Mouse (Mus musculus): Measurements from ENCODE around the gene Gapdhs. TPM values are rescaled to one million over a fixed set of nuclear protein-coding genes. Genes with fewer than 3 reads are reported as not detected.

Gene Gapdhs
- total RNA-seq, 1 experiment, result not detected

- no peaks in the 10 kb centered on the region for H3K9me3 ChIP-seq (ENCODE audit: control insufficient read depth, insufficient read depth, low read depth, low read length)
- no peak overlapping the region for H3K4me3 ChIP-seq (ENCODE audit: insufficient read depth in 1 of 2, low read depth in 1 of 2, low read length in 2 of 2, poor library complexity in 1 of 2, severe bottlenecking in 1 of 2)
- no peak for DNase-seq (ENCODE audit: low read depth, low spot score)
- TF ChIP-seq ZNF384 (IDR thresholded peaks at IDR 0.05; ENCODE audit: low read depth, low read length) (no peak), MAFK (IDR thresholded peaks at IDR 0.05; ENCODE audit: insufficient read depth, low read depth, low read length) (no peak), ZC3H11A (IDR thresholded peaks at IDR 0.05; ENCODE audit: borderline replicate concordance, low read depth, low read length) (no peak), HCFC1 (IDR thresholded peaks at IDR 0.05; ENCODE audit: borderline replicate concordance, insufficient read depth, low read length) (no peak), CHD2 (IDR thresholded peaks at IDR 0.05; ENCODE audit: low read depth, low read length) (no peak)
- H3K4me1 ChIP-seq (ENCODE audit: control insufficient read depth in 2 of 2, insufficient read depth in 2 of 2, low read length in 2 of 2, poor library complexity in 1 of 2), result peaks cover 0 to 18% of the 10 kb centered on the region in 2 experiments; a peak in 2 of 4 replicates
- H3K9ac ChIP-seq (ENCODE audit: insufficient read depth, low read depth, low read length, poor library complexity, severe bottlenecking), result no peak overlapping the region
- no peak overlapping the region for H3K27ac ChIP-seq (ENCODE audit: insufficient read depth, low read depth, low read length, poor library complexity, severe bottlenecking)
- in situ Hi-C loops (cut with MboI; ENCODE audit: low sequenced_read_pairs in 2 of 2, unreplicated experiment in 2 of 2), result no loop called here
- no peaks in the 10 kb centered on the region for H3K36me3 ChIP-seq (ENCODE audit: control insufficient read depth, insufficient read depth, low read length, poor library complexity, severe bottlenecking)
Observed at GRCm38 (mm10) chr7:30785721-30786546, 42.5 kb upstream of the Gapdhs start.

- Histone ChIP-seq H3K9me3 (ENCODE audit: control insufficient read depth, insufficient read depth, low read depth, low read length) (no peaks in the 10 kb centered on the region), H3K4me3 (ENCODE audit: insufficient read depth in 1 of 2, low read depth in 1 of 2, low read length in 2 of 2, poor library complexity in 1 of 2, severe bottlenecking in 1 of 2) (no peak overlapping the region), H3K36me3 (ENCODE audit: control insufficient read depth, insufficient read depth, low read length, poor library complexity, severe bottlenecking) (no peaks in the 10 kb centered on the region), H3K27ac (ENCODE audit: insufficient read depth, low read depth, low read length, poor library complexity, severe bottlenecking) (no peak overlapping the region), H3K4me1 (ENCODE audit: control insufficient read depth in 2 of 2, insufficient read depth in 2 of 2, low read length in 2 of 2, poor library complexity in 1 of 2) (peaks cover 0 to 18% of the 10 kb centered on the region in 2 experiments; a peak in 2 of 4 replicates), H3K9ac (ENCODE audit: insufficient read depth, low read depth, low read length, poor library complexity, severe bottlenecking) (no peak overlapping the region)
- no peak for DNase-seq (ENCODE audit: low read depth, low spot score)
- no peak for TF ChIP-seq MAFK (IDR thresholded peaks at IDR 0.05; ENCODE audit: insufficient read depth, low read depth, low read length)
- TF ChIP-seq CHD2 (IDR thresholded peaks at IDR 0.05; ENCODE audit: low read depth, low read length), result no peak
- TF ChIP-seq HCFC1 (IDR thresholded peaks at IDR 0.05; ENCODE audit: borderline replicate concordance, insufficient read depth, low read length), result no peak
- no peak for TF ChIP-seq ZC3H11A (IDR thresholded peaks at IDR 0.05; ENCODE audit: borderline replicate concordance, low read depth, low read length)
- TF ChIP-seq ZNF384 (IDR thresholded peaks at IDR 0.05; ENCODE audit: low read depth, low read length), result no peak
- in situ Hi-C loops (cut with MboI; ENCODE audit: low sequenced_read_pairs in 2 of 2, unreplicated experiment in 2 of 2), result no loop called here
Observed at GRCm38 (mm10) chr7:30785154-30785553, 41.7 kb upstream of the Gapdhs start.

GRCm38 (mm10) chr7:30782658-30783057 is 39.2 kb upstream of the Gapdhs start:
- no peak for TF ChIP-seq CHD2 (IDR thresholded peaks at IDR 0.05; ENCODE audit: low read depth, low read length)
- no peak for TF ChIP-seq ZNF384 (IDR thresholded peaks at IDR 0.05; ENCODE audit: low read depth, low read length)
- Histone ChIP-seq H3K27ac (ENCODE audit: insufficient read depth, low read depth, low read length, poor library complexity, severe bottlenecking) (no peak overlapping the region), H3K4me3 (ENCODE audit: insufficient read depth in 1 of 2, low read depth in 1 of 2, low read length in 2 of 2, poor library complexity in 1 of 2, severe bottlenecking in 1 of 2) (no peak overlapping the region), H3K9me3 (ENCODE audit: control insufficient read depth, insufficient read depth, low read depth, low read length) (no peaks in the 10 kb centered on the region), H3K36me3 (ENCODE audit: control insufficient read depth, insufficient read depth, low read length, poor library complexity, severe bottlenecking) (no peaks in the 10 kb centered on the region), H3K4me1 (ENCODE audit: control insufficient read depth in 2 of 2, insufficient read depth in 2 of 2, low read length in 2 of 2, poor library complexity in 1 of 2) (peaks cover 0 to 13% of the 10 kb centered on the region in 2 experiments; a peak in 2 of 4 replicates), H3K9ac (ENCODE audit: insufficient read depth, low read depth, low read length, poor library complexity, severe bottlenecking) (no peak overlapping the region)
- no peak for DNase-seq (ENCODE audit: low read depth, low spot score)
- in situ Hi-C loops (cut with MboI; ENCODE audit: low sequenced_read_pairs in 2 of 2, unreplicated experiment in 2 of 2), result no loop called here

DNA sequence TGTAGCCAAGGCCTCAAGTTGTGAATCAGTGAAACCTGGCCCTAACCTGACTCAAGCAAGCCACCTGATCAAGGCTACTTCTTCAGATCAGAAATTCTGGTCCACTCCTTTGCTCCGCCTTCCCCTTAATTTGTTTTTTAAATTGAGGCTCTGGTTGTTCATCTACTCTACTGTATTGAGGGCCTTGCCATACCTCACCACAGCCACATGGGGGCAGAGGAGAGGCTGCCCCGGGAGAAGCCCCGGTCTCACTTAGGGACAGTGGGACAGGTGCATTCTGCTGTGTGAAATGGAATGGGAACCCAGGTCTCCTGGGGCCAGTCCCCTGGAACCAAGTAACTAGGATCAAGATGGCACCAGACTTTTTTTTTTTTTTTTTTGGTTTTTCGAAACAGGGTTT is 38.3 kb upstream of the Gapdhs start:
- no peak for DNase-seq (ENCODE audit: low read depth, low spot score)
- Histone ChIP-seq H3K9ac (ENCODE audit: insufficient read depth, low read depth, low read length, poor library complexity, severe bottlenecking) (no peak overlapping the region), H3K9me3 (ENCODE audit: control insufficient read depth, insufficient read depth, low read depth, low read length) (no peaks in the 10 kb centered on the region), H3K4me3 (ENCODE audit: insufficient read depth in 1 of 2, low read depth in 1 of 2, low read length in 2 of 2, poor library complexity in 1 of 2, severe bottlenecking in 1 of 2) (no peak overlapping the region), H3K27ac (ENCODE audit: insufficient read depth, low read depth, low read length, poor library complexity, severe bottlenecking) (no peak overlapping the region), H3K4me1 (ENCODE audit: control insufficient read depth in 2 of 2, insufficient read depth in 2 of 2, low read length in 2 of 2, poor library complexity in 1 of 2) (peaks cover 0 to 21% of the 10 kb centered on the region in 2 experiments; a peak in 2 of 4 replicates), H3K36me3 (ENCODE audit: control insufficient read depth, insufficient read depth, low read length, poor library complexity, severe bottlenecking) (no peaks in the 10 kb centered on the region)
- no peak for TF ChIP-seq MAFK (IDR thresholded peaks at IDR 0.05; ENCODE audit: insufficient read depth, low read depth, low read length)
- TF ChIP-seq HCFC1 (IDR thresholded peaks at IDR 0.05; ENCODE audit: borderline replicate concordance, insufficient read depth, low read length), result no peak
- TF ChIP-seq CHD2 (IDR thresholded peaks at IDR 0.05; ENCODE audit: low read depth, low read length), result no peak
- no peak for TF ChIP-seq ZNF384 (IDR thresholded peaks at IDR 0.05; ENCODE audit: low read depth, low read length)
- no peak for TF ChIP-seq ZC3H11A (IDR thresholded peaks at IDR 0.05; ENCODE audit: borderline replicate concordance, low read depth, low read length)
- in situ Hi-C loops (cut with MboI; ENCODE audit: low sequenced_read_pairs in 2 of 2, unreplicated experiment in 2 of 2), result no loop called here
